ENCODE assay signal across 9 mouse cellular contexts in genomic region chr11:90665161-90665560, GRCm38 (mm10). TPM values are rescaled to one million over a fixed set of nuclear protein-coding genes. Genes with fewer than 3 reads are reported as not detected.
A peak's percentile ranks its signal among the peaks of the same experiment; 100 is the strongest.
DNase-seq lines count a peak whose midpoint lies in the region; ATAC-seq and TF ChIP-seq lines count a peak whose summit lies in the region.
"Had no signal": no experiment of that assay in that cellular context is flagged by ENCODE, and none has a peak within 500 bp of the region (broad histone marks: within the 10 kb centered on the region; RNA-seq: fewer than 3 reads in every experiment).

No protein-coding gene starts in this region.

- H3K36me3 ChIP-seq in embryonic facial prominence, embryonic 14.5 days (ENCODE audit: control insufficient read depth, insufficient read depth, low read length), result peaks cover 27% of the 10 kb centered on the region
- H3K36me3 ChIP-seq in hindbrain, embryonic 16.5 days (ENCODE audit: control insufficient read depth, insufficient read depth, low read length), result no peaks in the 10 kb centered on the region
- peaks cover 22% of the 10 kb centered on the region for H3K36me3 ChIP-seq in liver, postnatal 0 days (replicated peaks; ENCODE audit: insufficient read depth, low read length)

- H3K27me3 ChIP-seq in embryonic facial prominence, embryonic 14.5 days (replicated peaks; ENCODE audit: control insufficient read depth, insufficient read depth, low read length), result no peaks in the 10 kb centered on the region
- no peaks in the 10 kb centered on the region for H3K27me3 ChIP-seq in hindbrain, embryonic 16.5 days (replicated peaks; ENCODE audit: control insufficient read depth, insufficient read depth, low read length)
- H3K27me3 ChIP-seq in liver, postnatal 0 days (ENCODE audit: insufficient read depth, low read length), result no peaks in the 10 kb centered on the region

- H3K4me1 ChIP-seq in embryonic facial prominence, embryonic 14.5 days (ENCODE audit: control insufficient read depth, insufficient read depth, low read length), result peaks cover 34% of the 10 kb centered on the region
- peaks cover 2% of the 10 kb centered on the region; the same call in 1 of the 2 replicates for H3K4me1 ChIP-seq in hindbrain, embryonic 16.5 days (ENCODE audit: control insufficient read depth, insufficient read depth, low read depth, low read length)
- H3K4me1 ChIP-seq in liver, postnatal 0 days (ENCODE audit: insufficient read depth), result peaks cover 44% of the 10 kb centered on the region

- 5% methylated on average over 6 of the region's 6 CpGs for WGBS in embryonic facial prominence, embryonic 14.5 days
- WGBS in hindbrain, embryonic 16.5 days, result 19% methylated on average over 6 of the region's 6 CpGs
- 61% methylated on average over 6 of the region's 6 CpGs for WGBS in liver, postnatal 0 days (ENCODE audit: insufficient replicate concordance)

- no peak for TF ChIP-seq CTCF in liver, postnatal 0 days (IDR thresholded peaks at IDR 0.05; ENCODE audit: low read depth)

- no peak overlapping the region for H3K4me3 ChIP-seq in embryonic facial prominence, embryonic 14.5 days (ENCODE audit: low read depth, low read length)
- H3K4me3 ChIP-seq in hindbrain, embryonic 16.5 days (ENCODE audit: low read length), result no peak overlapping the region
- no peak overlapping the region for H3K4me3 ChIP-seq in liver, postnatal 0 days (ENCODE audit: low read depth, low read length)

- TF ChIP-seq EP300 in liver, postnatal 0 days (IDR thresholded peaks at IDR 0.05; ENCODE audit: low read depth), result no peak

- H3K9ac ChIP-seq in embryonic facial prominence, embryonic 14.5 days (ENCODE audit: low read depth, low read length), result no peak overlapping the region
- no peak overlapping the region for H3K9ac ChIP-seq in hindbrain, embryonic 16.5 days (ENCODE audit: low read depth, low read length)
- peak overlapping the region; percentile 54; the same call in 1 of the 2 replicates for H3K9ac ChIP-seq in liver, postnatal 0 days (replicated peaks)

- no peaks in the 10 kb centered on the region for H3K9me3 ChIP-seq in embryonic facial prominence, embryonic 14.5 days (ENCODE audit: control insufficient read depth, low read length)
- no peaks in the 10 kb centered on the region for H3K9me3 ChIP-seq in hindbrain, embryonic 16.5 days (ENCODE audit: control insufficient read depth, low read length)
- no peaks in the 10 kb centered on the region for H3K9me3 ChIP-seq in liver, postnatal 0 days (ENCODE audit: low read length)
- H3K9me3 ChIP-seq: G1E had no signal

- peak overlapping the region; percentile 24 for H3K4me2 ChIP-seq in embryonic facial prominence, embryonic 14.5 days (ENCODE audit: low read depth, low read length)
- no peak overlapping the region for H3K4me2 ChIP-seq in hindbrain, embryonic 16.5 days (ENCODE audit: low read length)
- peak overlapping the region; percentile 60 for H3K4me2 ChIP-seq in liver, postnatal 0 days (ENCODE audit: low read depth, low read length)

- DNase-seq in layer of hippocampus, adult 8-10 months (ENCODE audit: low spot score in 2 of 2), result peak; percentile 23 to 29
- no peak for DNase-seq in layer of hippocampus, adult 11-12 months (ENCODE audit: low spot score)
- DNase-seq in embryonic facial prominence, embryonic 14.5 days (ENCODE audit: low spot score), result peak; percentile 94
- DNase-seq in liver, postnatal 0 days, result no peak
- DNase-seq in retina, postnatal 1 day, result peak; percentile 54
- DNase-seq in c-Kit-positive CD71-positive TER-119-positive erythroid progenitor cells, embryonic 14.5 days (ENCODE audit: low spot score), result no peak

- ATAC-seq in embryonic facial prominence, embryonic 14.5 days (ENCODE audit: low read depth), result peak; percentile 90
- no peak for ATAC-seq in hindbrain, embryonic 16.5 days
- no peak for ATAC-seq in liver, postnatal 0 days
- ATAC-seq in activated CD4-positive, CD25-positive, alpha-beta regulatory T cell, adult 4 months, result no peak

- H3K27ac ChIP-seq in embryonic facial prominence, embryonic 14.5 days (replicated peaks; ENCODE audit: low read depth, low read length), result peak overlapping the region; percentile 89
- H3K27ac ChIP-seq in hindbrain, embryonic 16.5 days (ENCODE audit: low read depth, low read length), result peak overlapping the region; percentile 55
- H3K27ac ChIP-seq in liver, postnatal 0 days (ENCODE audit: low read depth), result peak overlapping the region; percentile 91

RNA-seq across cellular contexts. Expression of gene Tom1l1, which starts 23.0 kb away (rescaled TPM):
- 10 to 100 TPM; 21.5 to 26.9 (median 22.9) TPM for total RNA-seq in layer of hippocampus, adult 8-10 months (2022)
- polyA plus RNA-seq in embryonic facial prominence, embryonic 14.5 days (2014; fragmentation: Nextera tagmentation; extraction: Ambion mirVana), result 28.8 and 34.4 TPM in 2 replicates
- 26.1 and 26.5 TPM in 2 replicates for polyA plus RNA-seq in hindbrain, embryonic 16.5 days (2015; fragmentation: Nextera tagmentation; extraction: Ambion mirVana)
- polyA plus RNA-seq in liver, postnatal 0 days (2015; fragmentation: Nextera tagmentation; extraction: Ambion mirVana), result 24.0 and 24.6 TPM in 2 replicates
- polyA plus RNA-seq in activated CD4-positive, CD25-positive, alpha-beta regulatory T cell, adult 4 months (2017; shearing (Covaris generic)), result 1 to 10 TPM; 1.0 to 1.9 TPM

RNA-seq across cellular contexts. Expression of gene Cox11, which starts 27.2 kb away (rescaled TPM):
- total RNA-seq in layer of hippocampus, adult 8-10 months (2022), result 10 to 100 TPM; 22.7 to 29.0 (median 26.8) TPM
- 22.8 and 23.3 TPM in 2 replicates for polyA plus RNA-seq in embryonic facial prominence, embryonic 14.5 days (2014; fragmentation: Nextera tagmentation; extraction: Ambion mirVana)
- 36.9 and 38.8 TPM in 2 replicates for polyA plus RNA-seq in hindbrain, embryonic 16.5 days (2015; fragmentation: Nextera tagmentation; extraction: Ambion mirVana)
- polyA plus RNA-seq in liver, postnatal 0 days (2015; fragmentation: Nextera tagmentation; extraction: Ambion mirVana), result 16.3 and 22.5 TPM in 2 replicates
- polyA plus RNA-seq in activated CD4-positive, CD25-positive, alpha-beta regulatory T cell, adult 4 months (2017; shearing (Covaris generic)), result 10 to 100 TPM; 18.5 to 24.9 TPM

RNA-seq across cellular contexts. Expression of gene Stxbp4, which starts 27.3 kb away (rescaled TPM):
- 10 to 100 TPM; 12.6 to 20.2 (median 15.5) TPM for total RNA-seq in layer of hippocampus, adult 8-10 months (2022)
- polyA plus RNA-seq in embryonic facial prominence, embryonic 14.5 days (2014; fragmentation: Nextera tagmentation; extraction: Ambion mirVana), result 17.9 and 21.6 TPM in 2 replicates
- 14.4 and 18.6 TPM in 2 replicates for polyA plus RNA-seq in hindbrain, embryonic 16.5 days (2015; fragmentation: Nextera tagmentation; extraction: Ambion mirVana)
- polyA plus RNA-seq in liver, postnatal 0 days (2015; fragmentation: Nextera tagmentation; extraction: Ambion mirVana), result 1.3 and 1.9 TPM in 2 replicates
- 1 to 10 TPM; 1.9 to 3.1 TPM for polyA plus RNA-seq in activated CD4-positive, CD25-positive, alpha-beta regulatory T cell, adult 4 months (2017; shearing (Covaris generic))

Comparison
In these comparisons a context has a peak if more than half of its experiments do, and no peak if none do; other contexts are left out.
1. DNase-seq: peak in layer of hippocampus, adult 8-10 months (2 of 2), embryonic facial prominence, embryonic 14.5 days (single experiment) and retina, postnatal 1 day (single experiment); none in layer of hippocampus, adult 11-12 months (single experiment), liver, postnatal 0 days (single experiment) and c-Kit-positive CD71-positive TER-119-positive erythroid progenitor cells, embryonic 14.5 days (single experiment).
2. Peak in every context shown above with its lines, with median percentiles within 50 percentile points of each other: H3K27ac ChIP-seq.